17 mouse cellular contexts compared by ENCODE assay signal in genomic region chr10:100479538-100479937, GRCm38 (mm10). TPM values are rescaled to one million over a fixed set of nuclear protein-coding genes. Genes with fewer than 3 reads are reported as not detected.
"Had no signal": no experiment of that assay in that cellular context is flagged by ENCODE, and none has a peak within 500 bp of the region (broad histone marks: within the 10 kb centered on the region; RNA-seq: fewer than 3 reads in every experiment).

No protein-coding gene starts in this region.

- H3K9me3 ChIP-seq: neural tube, embryonic 13.5 days; neural tube, embryonic 15.5 days; stomach, embryonic 15.5 days had no signal

- DNase-seq: retina, postnatal 1 day; right cerebral cortex, adult 18-20 months; right cerebral cortex, postnatal 14 days; right cerebral cortex, postnatal 25 days; right cerebral cortex, postnatal 4 days; spleen, adult 18-20 months; thymus, adult 18-20 months; thymus, adult 2 months; thymus, postnatal 14 days; thymus, postnatal 25 days; thymus, postnatal 36 days; thymus, postnatal 4 days had no signal

- H3K4me1 ChIP-seq: neural tube, embryonic 13.5 days; neural tube, embryonic 15.5 days; stomach, embryonic 15.5 days had no signal

- H3K27me3 ChIP-seq: neural tube, embryonic 13.5 days; neural tube, embryonic 15.5 days; stomach, embryonic 15.5 days had no signal

- H3K4me3 ChIP-seq: neural tube, embryonic 13.5 days; neural tube, embryonic 15.5 days; stomach, embryonic 15.5 days had no signal

- H3K9ac ChIP-seq: neural tube, embryonic 13.5 days; neural tube, embryonic 15.5 days; stomach, embryonic 15.5 days had no signal

- H3K27ac ChIP-seq: neural tube, embryonic 13.5 days; neural tube, embryonic 15.5 days; stomach, embryonic 15.5 days; stomach, postnatal 0 days had no signal

- H3K4me2 ChIP-seq: neural tube, embryonic 13.5 days; neural tube, embryonic 15.5 days; stomach, embryonic 15.5 days had no signal

RNA-seq across cellular contexts. Expression of gene Cep290, which starts 7.8 kb away (rescaled TPM):
- polyA plus RNA-seq: small intestine, adult 2 months had no signal
